Comparison of ENCODE assay signal across 11 mouse cellular contexts in genomic region chr19:40231825-40232541, GRCm38 (mm10). TPM values are rescaled to one million over a fixed set of nuclear protein-coding genes. Genes with fewer than 3 reads are reported as not detected.
DNase-seq lines count a peak whose midpoint lies in the region; ATAC-seq and TF ChIP-seq lines count a peak whose summit lies in the region.
"Had no signal": no experiment of that assay in that cellular context is flagged by ENCODE, and none has a peak within 500 bp of the region (broad histone marks: within the 10 kb centered on the region; RNA-seq: fewer than 3 reads in every experiment).

No protein-coding gene starts in this region.

- 69% methylated on average over 7 of the region's 7 CpGs for WGBS in lung, embryonic 14.5 days
- WGBS in heart, embryonic 11.5 days (ENCODE audit: insufficient replicate concordance), result 70% methylated on average over 7 of the region's 7 CpGs

- H3K4me1 ChIP-seq in lung, embryonic 14.5 days (ENCODE audit: insufficient read depth), result no peaks in the 10 kb centered on the region
- no peaks in the 10 kb centered on the region for H3K4me1 ChIP-seq in G1E (ENCODE audit: insufficient read depth, low read depth, low read length)
- H3K4me1 ChIP-seq in heart, embryonic 11.5 days (ENCODE audit: control insufficient read depth, insufficient read depth, low read length), result no peaks in the 10 kb centered on the region
- H3K4me1 ChIP-seq: heart, embryonic 15.5 days had no signal

- H3K27ac ChIP-seq in lung, embryonic 14.5 days (ENCODE audit: low read depth), result no peak overlapping the region
- no peak overlapping the region for H3K27ac ChIP-seq in heart, embryonic 11.5 days (ENCODE audit: low read depth, low read length)
- H3K27ac ChIP-seq: heart, embryonic 15.5 days; limb, embryonic 15.5 days had no signal

- H3K27me3 ChIP-seq in lung, embryonic 14.5 days (ENCODE audit: insufficient read depth, low read length), result no peaks in the 10 kb centered on the region
- no peaks in the 10 kb centered on the region for H3K27me3 ChIP-seq in G1E (ENCODE audit: insufficient read depth, low read length)
- no peaks in the 10 kb centered on the region for H3K27me3 ChIP-seq in heart, embryonic 11.5 days (ENCODE audit: control insufficient read depth, insufficient read depth, low read length)
- H3K27me3 ChIP-seq: heart, embryonic 15.5 days; limb, embryonic 15.5 days had no signal

- TF ChIP-seq CTCF in lung, embryonic 14.5 days (IDR thresholded peaks at IDR 0.05; ENCODE audit: low read depth), result peak; percentile 38
- TF ChIP-seq CTCF in G1E (IDR thresholded peaks at IDR 0.05; ENCODE audit: low read depth, low read length), result 0 out of 2 replicates have a peak, but pooled peaks have one; percentile 23

- 0 out of 2 replicates have a peak, but pooled peaks cover 3% of the 10 kb centered on the region for H3K36me3 ChIP-seq in lung, embryonic 14.5 days (ENCODE audit: insufficient read depth)
- H3K36me3 ChIP-seq in G1E (replicated peaks), result no peaks in the 10 kb centered on the region
- peaks cover 14% of the 10 kb centered on the region for H3K36me3 ChIP-seq in heart, embryonic 11.5 days (ENCODE audit: control insufficient read depth, insufficient read depth, low read length)
- H3K36me3 ChIP-seq: limb, embryonic 15.5 days had no signal

- no peak for DNase-seq in lung, embryonic 14.5 days
- DNase-seq in lung, postnatal 25 days (ENCODE audit: low spot score), result no peak
- DNase-seq in G1E (ENCODE audit: low spot score), result no peak
- DNase-seq in fat pad, adult 2 months (ENCODE audit: extremely low read depth, low read depth, low spot score), result peak; percentile 49
- DNase-seq in retina, postnatal 1 day, result peak; percentile 12
- DNase-seq in right cerebral cortex, adult 18-20 months, result no peak

- H3K4me2 ChIP-seq in lung, embryonic 14.5 days, result no peak overlapping the region
- no peak overlapping the region for H3K4me2 ChIP-seq in heart, embryonic 11.5 days
- H3K4me2 ChIP-seq: heart, embryonic 15.5 days; limb, embryonic 15.5 days had no signal

- no peak overlapping the region for H3K9ac ChIP-seq in lung, embryonic 14.5 days
- H3K9ac ChIP-seq in heart, embryonic 11.5 days (ENCODE audit: low read depth, low read length), result no peak overlapping the region
- H3K9ac ChIP-seq: heart, embryonic 15.5 days; limb, embryonic 15.5 days had no signal

- no peak overlapping the region for H3K4me3 ChIP-seq in lung, embryonic 14.5 days (ENCODE audit: low read depth, low read length)
- no peak overlapping the region for H3K4me3 ChIP-seq in G1E (ENCODE audit: low read depth, low read length)
- H3K4me3 ChIP-seq in heart, embryonic 11.5 days (ENCODE audit: low read depth, low read length), result no peak overlapping the region
- H3K4me3 ChIP-seq: heart, embryonic 15.5 days; limb, embryonic 15.5 days had no signal

- H3K9me3 ChIP-seq in lung, embryonic 14.5 days (ENCODE audit: low read depth, low read length), result no peaks in the 10 kb centered on the region
- H3K9me3 ChIP-seq in G1E (replicated peaks), result no peaks in the 10 kb centered on the region
- H3K9me3 ChIP-seq in heart, embryonic 11.5 days (replicated peaks; ENCODE audit: control insufficient read depth, low read length), result no peaks in the 10 kb centered on the region
- H3K9me3 ChIP-seq: heart, embryonic 15.5 days; limb, embryonic 15.5 days had no signal

- ATAC-seq in lung, embryonic 14.5 days (ENCODE audit: insufficient read depth), result no peak
- ATAC-seq in G1E (ENCODE audit: extremely low read depth, insufficient number of reproducible peaks, low FRiP score, poor library complexity, severe bottlenecking), result no peak
- no peak for ATAC-seq in heart, embryonic 11.5 days (replicated peaks; ENCODE audit: insufficient number of reproducible peaks, low FRiP score, low TSS enrichment)

RNA-seq across cellular contexts. Expression of gene Pdlim1, which starts 39.7 kb away (rescaled TPM):
- polyA plus RNA-seq in lung, embryonic 14.5 days (2014; fragmentation: Nextera tagmentation; extraction: Ambion mirVana), result 130 and 135 TPM in 2 replicates
- not detected in 2 replicates for total RNA-seq in G1E (2014; fragmentation: Nextera tagmentation)
- total RNA-seq in G1E (2017), result 0.05 TPM in 1 of 2 replicates, not detected in the other
- 0.02 TPM in 1 of 2 replicates, not detected in the other for polyA plus RNA-seq in G1E (2012)
- 318 and 322 TPM in 2 replicates for polyA plus RNA-seq in heart, embryonic 11.5 days (2014; fragmentation: Nextera tagmentation; extraction: Ambion mirVana)

RNA-seq across cellular contexts. Expression of gene Cyp2c70, which starts 44.9 kb away (rescaled TPM):
- polyA plus RNA-seq in lung, embryonic 14.5 days (2014; fragmentation: Nextera tagmentation; extraction: Ambion mirVana), result not detected in 2 replicates
- total RNA-seq in G1E (2014; fragmentation: Nextera tagmentation) (not detected in 2 replicates), G1E (2017) (not detected in 2 replicates)
- not detected in 2 replicates for polyA plus RNA-seq in G1E (2012)
- not detected in 2 replicates for polyA plus RNA-seq in heart, embryonic 11.5 days (2014; fragmentation: Nextera tagmentation; extraction: Ambion mirVana)
- polyA plus RNA-seq: adrenal gland, adult 2 months; forebrain, embryonic 11.5 days; heart, embryonic 15.5 days; limb, embryonic 15.5 days had no signal

Comparison
In these comparisons a context has a peak if more than half of its experiments do, and no peak if none do; other contexts are left out.
1. DNase-seq: peak in fat pad, adult 2 months (single experiment) and retina, postnatal 1 day (single experiment); none in lung, embryonic 14.5 days (single experiment), lung, postnatal 25 days (single experiment), G1E (single experiment) and right cerebral cortex, adult 18-20 months (single experiment).
2. RNA of gene Pdlim1, which starts 39.7 kb away (polyA plus RNA-seq): 318 to 322 TPM in heart, embryonic 11.5 days and 130 to 135 TPM in lung, embryonic 14.5 days; 0.02 TPM in G1E; every median in the first group is over 100 times any median in the second.